Mouse (Mus musculus) forebrain, postnatal 0 days (tissue): ENCODE data around the gene Hs3st6. TPM values are rescaled to one million over a fixed set of nuclear protein-coding genes. Genes with fewer than 3 reads are reported as not detected.
A peak's percentile ranks its signal among the peaks of the same experiment; 100 is the strongest.

ENCODE experiments used
- ATAC-seq: fragments of 200-750 bp; cut with Nextera tagmentation; 2 replicates; pipeline ENCODE4 v1.8.0; 2017; ENCODE audit warnings: mild to moderate bottlenecking, moderate library complexity
- DNase-seq: peaks from one replicate; pipeline ENCODE4 v3.0.0-alpha.2; 2015
- H3K27ac ChIP-seq: fragments of 300-500 bp; sonication (generic); 2 replicates; pipeline ENCODE4 v1.5.1; 2014; ENCODE audit warnings: low read depth, mild to moderate bottlenecking, antibody characterized with exemption, low read length, moderate library complexity, mixed read lengths
- H3K27me3 ChIP-seq: fragments of 300-500 bp; sonication (generic); 2 replicates; pipeline ENCODE4 v1.6.1; 2014; ENCODE audit warnings: mild to moderate bottlenecking, low read length, mixed read lengths; ENCODE audit not compliant: insufficient read depth
- H3K36me3 ChIP-seq: fragments of 300-500 bp; sonication (generic); 2 replicates; pipeline ENCODE4 v1.6.1; 2014; ENCODE audit warnings: mild to moderate bottlenecking, moderate library complexity; ENCODE audit not compliant: insufficient read depth
- H3K4me1 ChIP-seq: fragments of 300-500 bp; sonication (generic); 2 replicates; pipeline ENCODE4 v1.6.1; 2014; ENCODE audit warnings: antibody characterized with exemption; ENCODE audit not compliant: insufficient read depth
- H3K4me2 ChIP-seq: fragments of 300-500 bp; sonication (generic); 2 replicates; pipeline ENCODE4 v1.6.1; 2014; ENCODE audit warnings: low read depth, mild to moderate bottlenecking, moderate library complexity
- H3K4me3 ChIP-seq: fragments of 300-500 bp; sonication (generic); 2 replicates; pipeline ENCODE4 v1.5.1; 2014; ENCODE audit warnings: low read depth, low read length, mixed read lengths
- H3K9ac ChIP-seq: fragments of 300-500 bp; sonication (generic); 2 replicates; pipeline ENCODE4 v1.6.1; 2014; ENCODE audit warnings: mild to moderate bottlenecking
- H3K9me3 ChIP-seq: fragments of 300-500 bp; sonication (generic); 2 replicates; pipeline ENCODE4 v1.6.1; 2016; ENCODE audit warnings: low read length
- CTCF ChIP-seq: sonication (generic); IDR thresholded peaks from 2 replicates; pipeline ENCODE4 v1.5.1; 2016; ENCODE audit warnings: antibody characterized with exemption, control low read depth, low read depth
- WGBS: fragments of 180-500 bp; shearing (Covaris S2); extraction: QIAGEN DNeasy Blood & Tissue Kit; methylation state at CpG from one replicate; pipeline ENCODE4 v1.1.7; 2014; 5-methylcytosine and 5-hydroxymethylcytosine counted together
- polyA plus RNA-seq: library from polyadenylated mRNA; unstranded; fragments of >200 nt; fragmentation: Nextera tagmentation; extraction: Ambion mirVana; gene quantifications from 2 replicates; pipeline ENCODE4 v1.2.1, GENCODE M21; 2015
- total RNA-seq: library from RNA; depleted of rRNA; stranded (reverse); fragments of >200 nt; gene quantifications from 2 replicates; pipeline ENCODE4 v1.2.3, GENCODE M21; 2014

Hs3st6 gene
- total and polyA plus RNA-seq, 2 experiments from 2014 or later, result 0.45 to 0.57 TPM

DNA sequence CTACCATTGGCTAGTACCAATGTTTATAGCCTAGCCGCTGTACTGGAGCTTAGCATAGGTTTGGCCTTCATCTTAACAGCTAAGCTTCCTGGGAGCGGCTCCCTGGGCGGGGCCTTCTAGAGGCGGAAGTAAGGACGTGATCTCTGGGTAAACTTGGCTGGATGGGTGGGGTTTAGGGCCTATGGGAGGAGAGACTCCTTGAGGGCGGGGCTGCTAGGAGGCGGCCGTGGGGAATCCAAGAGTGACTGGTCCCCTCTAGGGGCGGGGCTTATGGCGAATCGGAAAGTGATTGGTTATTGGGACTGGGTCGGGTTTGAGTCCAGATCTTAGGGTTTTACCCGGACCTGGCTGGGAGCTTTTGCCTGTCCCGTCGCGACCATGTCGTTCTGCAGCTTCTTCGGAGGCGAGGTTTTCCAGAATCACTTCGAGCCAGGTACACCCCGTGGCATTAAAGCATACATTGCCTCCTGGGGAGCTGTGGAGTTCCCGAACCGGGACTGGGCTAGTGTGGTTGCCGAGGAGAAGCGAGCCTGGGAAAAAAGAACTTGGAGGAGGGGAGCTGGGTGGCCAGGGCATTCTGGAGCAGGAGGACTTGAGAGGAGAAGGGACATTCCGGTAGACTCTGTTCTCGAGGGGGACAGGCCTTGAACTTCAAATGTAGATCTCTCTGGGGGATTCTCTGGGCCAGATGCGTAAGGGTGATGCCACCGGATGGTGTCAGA lies 16.3 kb upstream of the Hs3st6 start, which contains the start of gene Msrb1:
Gene Msrb1, plus strand, starts transcription at position 313 of the 722 bp plus-strand sequence.
- DNase-seq (peak; percentile 93), ATAC-seq (peak; percentile 99)
- peak within 1 kb of the TSS; percentile 56 for H3K9ac ChIP-seq
- H3K36me3 ChIP-seq, result no peaks in the 10 kb centered on the region
- H3K4me2 ChIP-seq, result peak within 1 kb of the TSS; percentile 86
- H3K4me3 ChIP-seq, result peak within 1 kb of the TSS; percentile 60
- no peak within 1 kb of the TSS for H3K27ac ChIP-seq
- H3K9me3 ChIP-seq, result no peaks in the 10 kb centered on the region
- no peaks in the 10 kb centered on the region for H3K27me3 ChIP-seq
- WGBS, result 4% methylated on average over 29 of the region's 29 CpGs
- TF ChIP-seq CTCF, result no peak
- H3K4me1 ChIP-seq, result no peaks in the 10 kb centered on the region

DNA sequence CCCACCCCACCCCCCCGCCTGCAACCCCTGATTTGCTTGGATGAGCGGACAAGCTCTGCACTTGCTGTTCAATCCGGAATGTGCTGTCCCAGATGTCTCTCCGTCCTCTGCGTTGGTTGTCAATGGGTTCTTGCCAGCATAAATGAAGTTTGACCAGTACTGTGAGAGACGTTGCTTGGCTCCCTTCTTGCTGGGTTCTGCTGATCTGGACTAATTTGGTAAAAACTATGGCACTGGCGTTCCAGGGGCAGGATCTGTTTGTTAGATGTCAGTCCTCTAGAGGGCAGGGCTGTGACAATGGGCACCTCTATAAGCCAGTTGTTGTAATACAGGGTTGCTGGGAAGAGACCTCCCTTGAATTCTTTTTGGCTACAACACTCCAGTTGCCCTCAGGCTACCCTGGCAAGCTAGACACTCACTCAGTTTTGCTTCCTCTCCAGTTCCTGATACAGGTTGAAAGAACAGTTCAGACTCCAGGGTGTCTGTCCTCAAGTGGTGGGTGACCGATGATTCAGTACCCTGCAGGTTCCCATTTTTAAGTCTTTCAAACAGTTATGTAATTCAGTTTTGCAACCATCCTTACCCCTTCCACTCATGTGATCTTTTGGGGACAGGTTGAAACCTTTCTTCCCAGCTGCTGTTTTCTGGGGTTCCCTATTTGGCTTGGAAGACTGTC lies 15.5 kb upstream of the Hs3st6 start:
- Histone ChIP-seq H3K36me3 (peaks cover 5% of the 10 kb centered on the region; the same call in 1 of the 2 replicates), H3K27me3 (no peaks in the 10 kb centered on the region), H3K27ac (no peak overlapping the region), H3K4me3 (peak overlapping the region; percentile 60), H3K4me1 (no peaks in the 10 kb centered on the region), H3K4me2 (peak overlapping the region; percentile 86), H3K9me3 (no peaks in the 10 kb centered on the region), H3K9ac (peak overlapping the region; percentile 56)
- WGBS, result 24% methylated on average over 8 of the region's 8 CpGs
- ATAC-seq (no peak), DNase-seq (no peak)
- TF ChIP-seq CTCF, result no peak

DNA sequence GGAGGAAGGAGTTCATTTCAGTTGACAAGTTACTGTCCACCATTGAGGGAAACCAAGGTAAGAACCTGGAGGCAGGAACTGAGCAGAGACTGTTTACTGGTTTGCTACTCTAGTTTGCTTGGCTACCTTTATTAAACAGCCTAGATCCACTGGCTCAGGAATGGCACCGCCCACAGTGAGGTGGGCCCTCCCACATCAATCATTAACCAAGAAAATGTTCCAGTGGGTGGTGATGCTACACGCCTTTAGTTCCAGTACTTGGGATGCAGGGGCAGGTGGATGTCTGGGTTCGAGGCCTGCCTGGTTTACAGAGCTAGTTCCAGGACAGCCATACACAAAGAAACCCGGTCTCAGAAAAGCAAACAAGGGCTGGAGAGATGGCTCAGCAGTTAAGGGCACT lies 14.6 kb upstream of the Hs3st6 start:
- no peak for TF ChIP-seq CTCF
- no peak overlapping the region for H3K9ac ChIP-seq
- 88% methylated on average over 4 of the region's 4 CpGs for WGBS
- H3K4me1 ChIP-seq, result no peaks in the 10 kb centered on the region
- DNase-seq (no peak), ATAC-seq (no peak)
- no peak overlapping the region for H3K27ac ChIP-seq
- H3K27me3 ChIP-seq, result no peaks in the 10 kb centered on the region
- peaks cover 5% of the 10 kb centered on the region; the same call in 1 of the 2 replicates for H3K36me3 ChIP-seq
- no peak overlapping the region for H3K4me2 ChIP-seq
- H3K4me3 ChIP-seq, result no peak overlapping the region
- no peaks in the 10 kb centered on the region for H3K9me3 ChIP-seq

DNA sequence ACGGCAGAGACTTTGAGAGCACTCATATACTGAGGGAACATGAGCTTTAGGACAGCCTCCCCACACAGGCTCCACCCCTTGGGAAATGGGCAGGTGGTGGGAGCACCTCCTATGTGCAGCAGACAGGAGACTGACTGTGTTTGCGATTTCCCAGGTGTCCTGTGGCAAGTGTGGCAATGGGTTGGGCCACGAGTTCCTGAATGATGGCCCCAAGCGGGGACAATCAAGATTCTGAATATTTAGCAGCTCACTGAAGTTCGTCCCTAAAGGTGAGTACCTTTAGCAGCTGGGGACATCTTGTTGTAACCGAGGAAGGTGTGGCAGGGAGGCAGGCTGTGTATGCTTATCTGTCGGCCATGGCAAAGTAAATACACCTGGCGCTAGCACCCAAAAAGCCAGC lies 12.9 kb upstream of the Hs3st6 start:
- H3K4me1 ChIP-seq, result no peaks in the 10 kb centered on the region
- 87% methylated on average over 8 of the region's 8 CpGs for WGBS
- no peaks in the 10 kb centered on the region for H3K27me3 ChIP-seq
- H3K9me3 ChIP-seq, result no peaks in the 10 kb centered on the region
- TF ChIP-seq CTCF, result no peak
- H3K4me2 ChIP-seq, result no peak overlapping the region
- no peak overlapping the region for H3K9ac ChIP-seq
- no peak overlapping the region for H3K4me3 ChIP-seq
- H3K27ac ChIP-seq, result no peak overlapping the region
- H3K36me3 ChIP-seq, result peaks cover 5% of the 10 kb centered on the region; the same call in 1 of the 2 replicates
- ATAC-seq, result no peak
- no peak for DNase-seq

DNA sequence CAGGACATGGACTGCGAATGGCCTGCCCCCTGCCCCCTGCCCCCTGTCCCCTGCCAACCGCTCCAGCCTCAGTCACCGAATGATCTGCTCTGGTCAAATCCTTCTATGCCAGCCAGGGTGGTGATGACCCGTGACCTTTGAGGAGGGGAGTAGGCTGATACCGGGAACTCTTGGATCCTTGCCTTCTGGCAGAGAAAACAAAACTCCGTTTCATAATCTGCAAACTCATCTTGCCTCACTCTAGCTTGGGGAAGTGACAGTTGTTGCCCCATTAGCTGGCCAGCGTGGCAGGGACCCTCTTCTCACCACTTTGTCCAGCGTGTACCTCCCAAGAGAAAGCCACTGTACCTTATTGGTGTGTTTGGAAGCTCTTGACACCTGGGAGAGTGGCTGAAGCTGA lies 10.5 kb upstream of the Hs3st6 start:
- Histone ChIP-seq H3K36me3 (peaks cover 5% of the 10 kb centered on the region; the same call in 1 of the 2 replicates), H3K9ac (no peak overlapping the region), H3K4me1 (no peaks in the 10 kb centered on the region), H3K4me3 (no peak overlapping the region), H3K4me2 (no peak overlapping the region), H3K27ac (no peak overlapping the region), H3K9me3 (no peaks in the 10 kb centered on the region), H3K27me3 (no peaks in the 10 kb centered on the region)
- WGBS, result 80% methylated on average over 8 of the region's 8 CpGs
- TF ChIP-seq CTCF, result no peak
- DNase-seq (no peak), ATAC-seq (no peak)

DNA sequence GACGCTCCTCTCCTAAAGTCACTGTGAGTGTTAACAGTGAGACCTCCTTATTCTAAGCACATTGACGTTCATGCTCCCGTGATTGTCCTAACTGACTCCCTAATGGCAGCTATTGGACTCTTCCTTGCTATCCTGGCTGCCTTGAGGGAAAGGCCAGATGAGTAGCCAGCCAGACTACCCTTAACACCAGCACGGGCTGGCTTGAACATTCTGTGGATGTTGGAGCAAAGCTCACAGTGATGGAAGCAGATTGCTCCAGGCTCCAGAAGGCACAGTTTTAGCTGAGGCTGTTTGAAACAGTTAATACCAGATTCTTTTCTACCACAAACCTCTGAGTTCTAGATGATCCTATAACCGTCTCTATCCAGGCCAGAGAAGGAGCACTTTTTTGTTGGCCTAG lies 8.9 kb upstream of the Hs3st6 start:
- Histone ChIP-seq H3K4me1 (no peaks in the 10 kb centered on the region), H3K9me3 (no peaks in the 10 kb centered on the region), H3K4me2 (no peak overlapping the region), H3K36me3 (peaks cover 5% of the 10 kb centered on the region; the same call in 1 of the 2 replicates), H3K9ac (no peak overlapping the region), H3K4me3 (no peak overlapping the region), H3K27ac (no peak overlapping the region), H3K27me3 (no peaks in the 10 kb centered on the region)
- 73% methylated on average over 5 of the region's 5 CpGs for WGBS
- no peak for DNase-seq
- ATAC-seq, result no peak
- no peak for TF ChIP-seq CTCF

DNA sequence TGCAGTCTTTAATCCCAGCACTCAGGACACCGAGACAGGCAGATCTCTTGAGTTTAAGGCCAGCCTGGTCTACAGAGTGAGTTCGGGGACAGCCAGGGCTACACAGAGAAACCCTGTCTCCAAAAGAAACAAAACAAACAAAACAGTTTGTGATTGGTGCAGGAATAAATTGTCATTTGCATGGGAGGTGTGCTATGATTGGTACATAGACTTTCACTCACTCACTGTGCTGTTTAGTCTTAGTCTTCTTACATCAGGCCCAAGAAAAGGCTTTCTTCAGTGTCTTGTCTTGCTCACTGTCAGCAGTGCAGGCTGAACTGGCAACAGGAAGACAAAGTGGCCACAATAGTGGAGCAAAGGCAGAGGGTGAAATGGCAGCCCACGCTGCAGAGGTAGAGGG lies 8.4 kb upstream of the Hs3st6 start:
- WGBS, result 83% methylated on average over 3 of the region's 3 CpGs
- Histone ChIP-seq H3K9me3 (no peaks in the 10 kb centered on the region), H3K4me1 (no peaks in the 10 kb centered on the region), H3K27me3 (no peaks in the 10 kb centered on the region), H3K4me3 (no peak overlapping the region), H3K27ac (no peak overlapping the region), H3K9ac (no peak overlapping the region), H3K4me2 (no peak overlapping the region), H3K36me3 (peaks cover 5% of the 10 kb centered on the region; the same call in 1 of the 2 replicates)
- ATAC-seq, result no peak
- TF ChIP-seq CTCF, result no peak
- no peak for DNase-seq
